Mouse (Mus musculus) limb, embryonic 12.5 days (tissue): ENCODE measurements around the gene Syne1. TPM values are rescaled to one million over a fixed set of nuclear protein-coding genes. Genes with fewer than 3 reads are reported as not detected.

ENCODE experiments used
- ATAC-seq: fragments of 200-750 bp; cut with Nextera tagmentation; 2 replicates; pipeline ENCODE4 v1.8.0; 2017; ENCODE audit warnings: low read depth, moderate TSS enrichment; ENCODE audit not compliant: insufficient number of reproducible peaks, insufficient read depth, low FRiP score, low TSS enrichment
- H3K27ac ChIP-seq: fragments of 300-500 bp; sonication (generic); 2 replicates; pipeline ENCODE4 v1.5.1; 2016; ENCODE audit warnings: mild to moderate bottlenecking, moderate library complexity
- H3K27me3 ChIP-seq: fragments of 300-500 bp; sonication (generic); 2 replicates; pipeline ENCODE4 v1.6.1; 2016; ENCODE audit warnings: mild to moderate bottlenecking, moderate library complexity
- H3K36me3 ChIP-seq: fragments of 300-500 bp; sonication (generic); 2 replicates; pipeline ENCODE4 v1.6.1; 2016; ENCODE audit warnings: mild to moderate bottlenecking, moderate library complexity
- H3K4me1 ChIP-seq: fragments of 300-500 bp; sonication (generic); replicated peaks from 2 replicates; pipeline ENCODE4 v1.6.1; 2016
- H3K4me2 ChIP-seq: fragments of 300-500 bp; sonication (generic); 2 replicates; pipeline ENCODE4 v1.6.1; 2016; ENCODE audit warnings: mild to moderate bottlenecking, moderate library complexity
- H3K4me3 ChIP-seq: fragments of 300-500 bp; sonication (generic); replicated peaks from 2 replicates; pipeline ENCODE4 v1.5.1; 2016; ENCODE audit warnings: mild to moderate bottlenecking
- H3K9ac ChIP-seq: fragments of 300-500 bp; sonication (generic); replicated peaks from 2 replicates; pipeline ENCODE4 v1.6.1; 2016; ENCODE audit warnings: mild to moderate bottlenecking, moderate library complexity
- H3K9me3 ChIP-seq: fragments of 300-500 bp; sonication (generic); 2 replicates; pipeline ENCODE4 v1.6.1; 2016; ENCODE audit warnings: mild to moderate bottlenecking, moderate library complexity
- WGBS: fragments of 180-500 bp; shearing (Covaris S2); methylation state at CpG from one replicate; pipeline ENCODE4 v1.1.7; 2016; 5-methylcytosine and 5-hydroxymethylcytosine counted together
- polyA plus RNA-seq: library from polyadenylated mRNA; unstranded; fragments of >200 nt; fragmentation: Nextera tagmentation; extraction: Ambion mirVana; gene quantifications from 2 replicates; pipeline ENCODE4 v1.2.1, GENCODE M21; 2016

Syne1 gene
- polyA plus RNA-seq, 1 experiment from 2014 or later, result 4.6 TPM

- 68% methylated on average over 4 of the region's 4 CpGs for WGBS
- no peak for ATAC-seq
- no peaks in the 10 kb centered on the region for H3K27me3 ChIP-seq
- no peak overlapping the region for H3K9ac ChIP-seq
- no peak overlapping the region for H3K4me3 ChIP-seq
- no peaks in the 10 kb centered on the region for H3K9me3 ChIP-seq
- no peak overlapping the region for H3K27ac ChIP-seq
- H3K36me3 ChIP-seq, result peaks cover 3% of the 10 kb centered on the region; the same call in 1 of the 2 replicates
- H3K4me1 ChIP-seq, result peaks cover 16% of the 10 kb centered on the region
- no peak overlapping the region for H3K4me2 ChIP-seq
Measured at GRCm38 (mm10) chr10:5239680-5240079, 311.6 kb downstream of the Syne1 start.

- Histone ChIP-seq H3K4me1 (peaks cover 16% of the 10 kb centered on the region), H3K9ac (no peak overlapping the region), H3K9me3 (no peaks in the 10 kb centered on the region), H3K36me3 (peaks cover 3% of the 10 kb centered on the region; the same call in 1 of the 2 replicates), H3K27ac (no peak overlapping the region), H3K27me3 (no peaks in the 10 kb centered on the region), H3K4me2 (no peak overlapping the region), H3K4me3 (no peak overlapping the region)
- no peak for ATAC-seq
- WGBS, result 43% methylated on average over 4 of the region's 4 CpGs
Measured at GRCm38 (mm10) chr10:5236926-5237325, 314.4 kb downstream of the Syne1 start.

- H3K9ac ChIP-seq, result no peak overlapping the region
- no peak for ATAC-seq
- 86% methylated on average over 3 of the region's 3 CpGs for WGBS
- peaks cover 7% of the 10 kb centered on the region; the same call in 1 of the 2 replicates for H3K36me3 ChIP-seq
- H3K27ac ChIP-seq, result no peak overlapping the region
- no peaks in the 10 kb centered on the region for H3K27me3 ChIP-seq
- no peak overlapping the region for H3K4me2 ChIP-seq
- H3K4me1 ChIP-seq, result peaks cover 16% of the 10 kb centered on the region
- no peak overlapping the region for H3K4me3 ChIP-seq
- no peaks in the 10 kb centered on the region for H3K9me3 ChIP-seq
Measured at GRCm38 (mm10) chr10:5236171-5236570, 315.1 kb downstream of the Syne1 start.

DNA sequence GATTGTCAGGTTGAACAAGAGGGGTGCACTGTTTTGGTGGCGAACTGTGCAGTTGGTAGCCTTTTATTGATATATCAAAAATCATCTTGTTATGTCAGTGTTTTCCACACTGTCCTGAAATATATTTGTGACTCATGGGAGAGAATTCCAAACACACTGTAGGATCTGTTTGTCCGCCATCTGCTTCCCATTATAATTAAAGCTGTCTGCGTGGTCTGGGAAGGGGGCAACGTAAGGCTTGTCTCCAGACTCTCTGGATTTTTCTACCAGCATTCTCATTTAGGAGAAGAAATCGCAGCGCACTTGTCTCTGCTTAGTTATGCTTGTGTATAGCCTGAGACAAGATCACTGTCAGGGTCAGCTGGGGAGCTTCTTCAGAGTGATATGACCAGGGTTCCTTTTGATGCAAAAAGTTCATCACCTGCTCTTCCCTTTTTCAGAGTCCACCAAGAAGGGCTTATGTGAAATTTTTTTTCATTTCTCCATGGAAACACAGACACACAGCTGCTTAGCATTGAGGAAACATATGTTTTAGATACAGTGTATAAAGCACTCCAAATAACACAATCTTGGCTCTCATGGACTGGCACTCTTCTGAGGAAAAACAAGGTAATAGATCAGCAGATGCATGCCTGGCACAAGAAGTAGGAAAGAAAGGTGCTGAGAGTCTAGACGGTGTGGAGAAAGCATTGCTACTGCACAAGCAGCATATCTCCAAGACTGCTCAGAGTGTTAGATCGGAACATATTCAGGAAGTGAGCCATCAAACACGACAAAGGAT is 316.4 kb downstream of the Syne1 start:
- ATAC-seq, result no peak; the same call in 1 of the 2 replicates
- no peak overlapping the region for H3K4me3 ChIP-seq
- H3K4me1 ChIP-seq, result peaks cover 16% of the 10 kb centered on the region
- peak overlapping the region; percentile 68 for H3K27ac ChIP-seq
- 39% methylated on average over 9 of the region's 9 CpGs for WGBS
- peaks cover 7% of the 10 kb centered on the region; the same call in 1 of the 2 replicates for H3K36me3 ChIP-seq
- no peaks in the 10 kb centered on the region for H3K27me3 ChIP-seq
- H3K9me3 ChIP-seq, result no peaks in the 10 kb centered on the region
- H3K9ac ChIP-seq, result no peak overlapping the region
- H3K4me2 ChIP-seq, result no peak overlapping the region

- no peaks in the 10 kb centered on the region for H3K9me3 ChIP-seq
- H3K27ac ChIP-seq, result no peak overlapping the region
- H3K4me1 ChIP-seq, result no peaks in the 10 kb centered on the region
- no peak for ATAC-seq
- H3K4me2 ChIP-seq, result no peak overlapping the region
- peaks cover 28% of the 10 kb centered on the region; the same call in 1 of the 2 replicates for H3K36me3 ChIP-seq
- no peak overlapping the region for H3K9ac ChIP-seq
- WGBS, result 90% methylated on average over 8 of the region's 8 CpGs
- no peaks in the 10 kb centered on the region for H3K27me3 ChIP-seq
- no peak overlapping the region for H3K4me3 ChIP-seq
Measured at GRCm38 (mm10) chr10:5229129-5229528, 322.2 kb downstream of the Syne1 start.

DNA sequence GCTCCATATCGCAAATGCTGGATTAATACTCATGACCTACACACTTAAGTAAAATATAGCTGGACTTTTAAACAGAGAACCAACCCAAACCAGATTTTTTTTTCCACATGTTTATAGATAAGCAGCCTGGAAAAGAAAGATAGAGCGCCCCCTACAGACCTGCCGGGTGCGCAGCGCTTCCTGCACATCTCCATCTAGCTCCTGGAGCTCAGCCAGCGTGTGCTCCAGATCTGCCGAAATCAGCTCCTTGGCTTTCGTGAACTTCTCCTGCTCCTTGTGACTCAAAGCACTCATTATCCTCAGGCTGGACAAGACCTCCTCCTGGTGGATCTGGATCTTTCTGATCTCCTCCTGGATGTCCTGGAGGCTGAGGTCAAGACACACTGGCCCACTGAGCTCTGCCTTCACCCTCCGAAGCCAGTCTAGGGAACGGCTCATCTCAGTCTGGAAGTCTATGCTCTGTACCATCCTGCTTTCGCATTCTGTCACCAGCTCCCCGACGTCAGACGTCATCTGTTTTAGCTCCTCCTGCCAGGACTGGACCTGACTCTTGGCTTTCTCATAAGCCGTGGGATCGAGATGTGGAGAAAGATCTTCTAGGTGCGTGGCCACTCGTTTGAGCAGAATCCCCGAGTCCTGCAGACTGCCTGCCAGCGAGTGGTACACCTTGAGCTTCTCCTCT is 323.7 kb downstream of the Syne1 start:
- no peak overlapping the region for H3K4me2 ChIP-seq
- peaks cover 28% of the 10 kb centered on the region; the same call in 1 of the 2 replicates for H3K36me3 ChIP-seq
- no peak overlapping the region for H3K27ac ChIP-seq
- no peaks in the 10 kb centered on the region for H3K9me3 ChIP-seq
- no peak overlapping the region for H3K9ac ChIP-seq
- no peaks in the 10 kb centered on the region for H3K4me1 ChIP-seq
- 82% methylated on average over 20 of the region's 20 CpGs for WGBS
- ATAC-seq, result no peak
- no peaks in the 10 kb centered on the region for H3K27me3 ChIP-seq
- H3K4me3 ChIP-seq, result no peak overlapping the region

- Histone ChIP-seq H3K9me3 (no peaks in the 10 kb centered on the region), H3K36me3 (peaks cover 13% of the 10 kb centered on the region; the same call in 1 of the 2 replicates), H3K27ac (no peak overlapping the region), H3K27me3 (no peaks in the 10 kb centered on the region), H3K4me2 (no peak overlapping the region), H3K9ac (no peak overlapping the region), H3K4me1 (no peaks in the 10 kb centered on the region), H3K4me3 (no peak overlapping the region)
- no peak for ATAC-seq
- 65% methylated on average over 1 of the region's 1 CpGs for WGBS
Measured at GRCm38 (mm10) chr10:5215943-5216342, 335.3 kb downstream of the Syne1 start.

GRCm38 (mm10) chr10:5207905-5208641 is 343.2 kb downstream of the Syne1 start:
- Histone ChIP-seq H3K9ac (no peak overlapping the region), H3K4me2 (no peak overlapping the region), H3K27me3 (no peaks in the 10 kb centered on the region), H3K9me3 (no peaks in the 10 kb centered on the region), H3K36me3 (0 out of 2 replicates have a peak, but pooled peaks cover 11% of the 10 kb centered on the region), H3K27ac (0 out of 2 replicates have a peak overlapping the region, but pooled peaks have one; percentile 41), H3K4me1 (peaks cover 3% of the 10 kb centered on the region; the same call in 1 of the 2 replicates), H3K4me3 (no peak overlapping the region)
- ATAC-seq, result no peak; the same call in 1 of the 2 replicates
- 31% methylated on average over 7 of the region's 7 CpGs for WGBS

GRCm38 (mm10) chr10:5205977-5206376 is 345.3 kb downstream of the Syne1 start:
- no peaks in the 10 kb centered on the region for H3K9me3 ChIP-seq
- H3K36me3 ChIP-seq, result peaks cover 15% of the 10 kb centered on the region; the same call in 1 of the 2 replicates
- peaks cover 3% of the 10 kb centered on the region; the same call in 1 of the 2 replicates for H3K4me1 ChIP-seq
- WGBS, result 91% methylated on average over 3 of the region's 3 CpGs
- H3K4me3 ChIP-seq, result no peak overlapping the region
- H3K9ac ChIP-seq, result no peak overlapping the region
- ATAC-seq, result no peak
- no peaks in the 10 kb centered on the region for H3K27me3 ChIP-seq
- no peak overlapping the region for H3K27ac ChIP-seq
- H3K4me2 ChIP-seq, result no peak overlapping the region

- Histone ChIP-seq H3K36me3 (peaks cover 15% of the 10 kb centered on the region; the same call in 1 of the 2 replicates), H3K9me3 (no peaks in the 10 kb centered on the region), H3K4me1 (peaks cover 3% of the 10 kb centered on the region; the same call in 1 of the 2 replicates), H3K27me3 (no peaks in the 10 kb centered on the region), H3K4me2 (no peak overlapping the region), H3K9ac (no peak overlapping the region), H3K4me3 (no peak overlapping the region), H3K27ac (no peak overlapping the region)
- 87% methylated on average over 5 of the region's 5 CpGs for WGBS
- no peak for ATAC-seq
Measured at GRCm38 (mm10) chr10:5205570-5205969, 345.7 kb downstream of the Syne1 start.

- Histone ChIP-seq H3K4me1 (peaks cover 3% of the 10 kb centered on the region; the same call in 1 of the 2 replicates), H3K36me3 (peaks cover 15% of the 10 kb centered on the region; the same call in 1 of the 2 replicates), H3K9me3 (no peaks in the 10 kb centered on the region), H3K27ac (no peak overlapping the region), H3K9ac (no peak overlapping the region), H3K4me3 (no peak overlapping the region), H3K4me2 (no peak overlapping the region), H3K27me3 (no peaks in the 10 kb centered on the region)
- ATAC-seq, result no peak
- 85% methylated on average over 10 of the region's 10 CpGs for WGBS
Measured at GRCm38 (mm10) chr10:5203837-5204236, 347.4 kb downstream of the Syne1 start.
